Mouse (Mus musculus): ENCODE results near the gene Ago3. TPM values are rescaled to one million over a fixed set of nuclear protein-coding genes. Genes with fewer than 3 reads are reported as not detected.

The Ago3 gene
- total and polyA plus RNA-seq, 3 experiments: 7.3 to 7.9 TPM; not detected in 1

GRCm38 (mm10) chr4:126296617-126297101, 132.7 kb downstream of the Ago3 start:
- Histone ChIP-seq H3K9ac (ENCODE audit: control insufficient read depth, low read depth, low read length, poor library complexity, severe bottlenecking) (peak overlapping the region; percentile 46), H3K27me3 (ENCODE audit: control insufficient read depth in 1 of 2, insufficient read depth in 2 of 2, low read length in 2 of 2) (no peaks in the 10 kb centered on the region), H3K36me3 (ENCODE audit: control insufficient read depth in 1 of 2, insufficient read depth in 2 of 2, low read length in 2 of 2) (no peaks in the 10 kb centered on the region), H3K4me3 (ENCODE audit: control insufficient read depth in 1 of 2, insufficient read depth in 1 of 2, low read depth in 2 of 2, low read length in 2 of 2) (peak overlapping the region; percentile 29 to 48; a peak in 3 of 4 replicates), H3K27ac (ENCODE audit: control insufficient read depth, low read depth, low read length) (no peak overlapping the region), H3K9me3 (replicated peaks; ENCODE audit: insufficient read depth, low read length) (no peaks in the 10 kb centered on the region), H3K79me2 (ENCODE audit: control insufficient read depth, insufficient read depth, low read length, poor library complexity) (no peaks in the 10 kb centered on the region), H3K4me1 (ENCODE audit: control insufficient read depth in 1 of 2, insufficient read depth in 2 of 2, low read length in 2 of 2) (no peaks in the 10 kb centered on the region)
- no peak for TF ChIP-seq MYC (IDR thresholded peaks at IDR 0.05; ENCODE audit: low read depth, low read length)
- TF ChIP-seq NELFE (IDR thresholded peaks at IDR 0.05; ENCODE audit: low read depth, low read length): no peak
- TF ChIP-seq GABPA (IDR thresholded peaks at IDR 0.05; ENCODE audit: low read depth, low read length): no peak
- TF ChIP-seq USF2 (IDR thresholded peaks at IDR 0.05; ENCODE audit: borderline replicate concordance in 1 of 2, insufficient read depth in 1 of 2, low read depth in 1 of 2, low read length in 2 of 2): no peak
- no peak for TF ChIP-seq MAX (IDR thresholded peaks at IDR 0.05; ENCODE audit: low read length)
- no peak for TF ChIP-seq CHD2 (IDR thresholded peaks at IDR 0.05; ENCODE audit: low read length)
- no peak for TF ChIP-seq MAZ (IDR thresholded peaks at IDR 0.05; ENCODE audit: low read depth, low read length)
- TF ChIP-seq USF1 (IDR thresholded peaks at IDR 0.05; ENCODE audit: low read depth, low read length): no peak
- TF ChIP-seq TBP (IDR thresholded peaks at IDR 0.05; ENCODE audit: low read depth, low read length): no peak
- no peak for TF ChIP-seq RAD21 (IDR thresholded peaks at IDR 0.05; ENCODE audit: low read depth, low read length)
- TF ChIP-seq MAFK (IDR thresholded peaks at IDR 0.05; ENCODE audit: borderline replicate concordance, low read depth, low read length): no peak
- no peak for TF ChIP-seq MEF2A (IDR thresholded peaks at IDR 0.05; ENCODE audit: extremely low read depth, insufficient replicate concordance, low read depth, low read length, poor library complexity, severe bottlenecking)
- no peak for TF ChIP-seq ZNF384 (IDR thresholded peaks at IDR 0.05; ENCODE audit: low read depth, low read length)
- TF ChIP-seq HCFC1 (IDR thresholded peaks at IDR 0.05; ENCODE audit: low read depth, low read length): no peak
- TF ChIP-seq ZMIZ1 (IDR thresholded peaks at IDR 0.05; ENCODE audit: low read depth, low read length): no peak
- TF ChIP-seq JUND (IDR thresholded peaks at IDR 0.05; ENCODE audit: low read depth, low read length): no peak
- DNase-seq (ENCODE audit: low read depth, low spot score): peak; percentile 35

GRCm38 (mm10) chr4:126295937-126296336, 133.4 kb downstream of the Ago3 start:
- Histone ChIP-seq H3K9ac (ENCODE audit: control insufficient read depth, low read depth, low read length, poor library complexity, severe bottlenecking) (no peak overlapping the region), H3K9me3 (replicated peaks; ENCODE audit: insufficient read depth, low read length) (no peaks in the 10 kb centered on the region), H3K4me1 (ENCODE audit: control insufficient read depth in 1 of 2, insufficient read depth in 2 of 2, low read length in 2 of 2) (no peaks in the 10 kb centered on the region), H3K79me2 (ENCODE audit: control insufficient read depth, insufficient read depth, low read length, poor library complexity) (no peaks in the 10 kb centered on the region), H3K27me3 (ENCODE audit: control insufficient read depth in 1 of 2, insufficient read depth in 2 of 2, low read length in 2 of 2) (no peaks in the 10 kb centered on the region), H3K36me3 (ENCODE audit: control insufficient read depth in 1 of 2, insufficient read depth in 2 of 2, low read length in 2 of 2) (no peaks in the 10 kb centered on the region), H3K27ac (ENCODE audit: control insufficient read depth, low read depth, low read length) (no peak overlapping the region), H3K4me3 (ENCODE audit: control insufficient read depth in 1 of 2, insufficient read depth in 1 of 2, low read depth in 2 of 2, low read length in 2 of 2) (no peak overlapping the region)
- no peak for TF ChIP-seq TBP (IDR thresholded peaks at IDR 0.05; ENCODE audit: low read depth, low read length)
- TF ChIP-seq ZNF384 (IDR thresholded peaks at IDR 0.05; ENCODE audit: low read depth, low read length): peak; percentile 71
- DNase-seq (ENCODE audit: low read depth, low spot score): no peak

All from MEL (cell line).